Mouse (Mus musculus): ENCODE results near the gene Kif1c.
"Not testable (repeated sequence)": the region's sequence is repeated elsewhere in the genome, so short reads cannot be mapped to it uniquely, and the experiment has no call there.

The Kif1c gene

GRCm38 (mm10) chr11:70747876-70748545 lies 47.7 kb downstream of the Kif1c start:
- no peak for DNase-seq

GRCm38 (mm10) chr11:70752337-70753017 lies 52.1 kb downstream of the Kif1c start:
- no peak for DNase-seq

GRCm38 (mm10) chr11:70753146-70753545 lies 52.8 kb downstream of the Kif1c start:
- DNase-seq: no peak

- DNase-seq: no peak
Measured at GRCm38 (mm10) chr11:70754476-70754875, 54.1 kb downstream of the Kif1c start.

- no peak for DNase-seq
Measured at GRCm38 (mm10) chr11:70754958-70755357, 54.6 kb downstream of the Kif1c start.

- DNase-seq: peak; percentile 73
Measured at GRCm38 (mm10) chr11:70755645-70756044, 55.3 kb downstream of the Kif1c start.

- DNase-seq: not testable (repeated sequence)
Measured at GRCm38 (mm10) chr11:70760446-70760845, 60.1 kb downstream of the Kif1c start.

GRCm38 (mm10) chr11:70762641-70763040 lies 62.3 kb downstream of the Kif1c start:
- no peak for DNase-seq

- no peak for DNase-seq
Measured at GRCm38 (mm10) chr11:70763582-70763935, 63.2 kb downstream of the Kif1c start.

- peak; percentile 89 for DNase-seq
Measured at GRCm38 (mm10) chr11:70763936-70764808, 63.8 kb downstream of the Kif1c start, which contains the start of gene Zfp3. TSS of gene Zfp3 (plus strand) at chr11:70764209.

- DNase-seq: no peak
Measured at GRCm38 (mm10) chr11:70765776-70766445, 65.6 kb downstream of the Kif1c start.

GRCm38 (mm10) chr11:70770804-70771203 lies 70.5 kb downstream of the Kif1c start:
- no peak for DNase-seq

GRCm38 (mm10) chr11:70776830-70777571 lies 76.7 kb downstream of the Kif1c start:
- DNase-seq: peak; percentile 69

- no peak for DNase-seq
Measured at GRCm38 (mm10) chr11:70777634-70778033, 77.3 kb downstream of the Kif1c start.

GRCm38 (mm10) chr11:70778058-70778457 lies 77.7 kb downstream of the Kif1c start:
- DNase-seq: not testable (repeated sequence)
